Mouse (Mus musculus): ENCODE data around the gene Tbx2.

DNA sequence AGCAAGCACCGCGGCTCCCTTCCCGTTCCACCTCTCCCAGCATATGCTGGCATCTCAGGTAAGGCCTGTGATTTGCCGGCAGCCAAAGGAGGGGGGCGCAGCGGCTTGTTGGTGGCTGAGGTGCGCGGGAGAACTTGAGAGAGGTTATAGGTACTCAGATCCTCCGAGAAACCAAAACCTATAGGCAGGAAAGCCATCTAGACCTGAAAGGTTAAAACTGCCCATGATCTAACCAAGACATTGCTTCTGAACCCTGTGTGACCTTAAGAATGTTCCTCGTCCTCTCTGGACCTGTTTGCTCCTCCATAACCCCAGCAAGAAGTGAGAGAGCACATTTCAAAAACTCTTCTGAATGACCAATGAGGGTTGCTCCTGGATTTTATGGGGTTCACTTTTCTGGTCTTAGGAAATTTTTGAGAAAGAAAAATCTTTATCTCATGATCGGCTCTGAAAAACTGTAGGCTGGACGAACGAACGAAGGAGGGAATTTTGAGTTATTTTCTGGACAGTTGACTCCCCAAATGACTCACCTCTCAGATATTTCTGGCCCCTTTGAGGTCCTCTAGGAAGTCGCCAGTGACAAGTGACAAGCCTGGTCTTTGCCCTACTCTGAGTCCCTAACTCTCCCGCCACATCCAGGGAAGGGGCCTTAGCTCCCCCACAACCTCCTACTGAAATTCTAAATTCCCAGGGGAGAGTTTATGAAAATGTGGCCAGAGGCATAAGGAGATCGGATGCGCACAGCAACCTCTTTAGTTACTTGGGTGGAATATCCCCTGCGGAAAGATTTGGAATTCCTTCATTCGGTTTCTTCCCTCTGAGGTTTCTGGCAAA is 6.3 kb downstream of the Tbx2 start:
- TF ChIP-seq POLR2A (IDR thresholded peaks at IDR 0.05; ENCODE audit: borderline replicate concordance, extremely low read depth, insufficient read depth, insufficient read length, poor library complexity, severe bottlenecking) (no peak), CTCF (IDR thresholded peaks at IDR 0.05; ENCODE audit: borderline replicate concordance, extremely low read depth, insufficient read depth, insufficient read length) (no peak)
